Mouse (Mus musculus) lung, embryonic 16.5 days (tissue): ENCODE data around the gene Fev. TPM values are rescaled to one million over a fixed set of nuclear protein-coding genes. Genes with fewer than 3 reads are reported as not detected.

Experiments
- ATAC-seq: fragments of 200-750 bp; cut with Nextera tagmentation; 2 replicates; pipeline ENCODE4 v1.8.0; 2017; ENCODE audit warnings: low read depth, mild to moderate bottlenecking, moderate library complexity
- H3K27ac ChIP-seq: fragments of 300-500 bp; sonication (generic); 2 replicates; pipeline ENCODE4 v1.5.1; 2014; ENCODE audit warnings: mild to moderate bottlenecking, control low read depth, low read length
- H3K27me3 ChIP-seq: fragments of 300-500 bp; sonication (generic); 2 replicates; pipeline ENCODE4 v1.6.1; 2014; ENCODE audit warnings: low read depth, low read length, mixed read lengths; ENCODE audit not compliant: control insufficient read depth, insufficient read depth
- H3K36me3 ChIP-seq: fragments of 300-500 bp; sonication (generic); 2 replicates; pipeline ENCODE4 v1.6.1; 2014; ENCODE audit warnings: low read length; ENCODE audit not compliant: control insufficient read depth, insufficient read depth
- H3K4me1 ChIP-seq: fragments of 300-500 bp; sonication (generic); replicated peaks from 2 replicates; pipeline ENCODE4 v1.6.1; 2014; ENCODE audit warnings: low read length, mixed read lengths; ENCODE audit not compliant: control insufficient read depth, insufficient read depth
- H3K4me2 ChIP-seq: fragments of 300-500 bp; sonication (generic); 2 replicates; pipeline ENCODE4 v1.6.1; 2014; ENCODE audit warnings: low read depth, low read length, control low read depth
- H3K4me3 ChIP-seq: fragments of 300-500 bp; sonication (generic); 2 replicates; pipeline ENCODE4 v1.5.1; 2014; ENCODE audit warnings: mild to moderate bottlenecking, low read length, control low read depth
- H3K9ac ChIP-seq: fragments of 300-500 bp; sonication (generic); 2 replicates; pipeline ENCODE4 v1.6.1; 2014; ENCODE audit warnings: low read length, control low read depth
- H3K9me3 ChIP-seq: fragments of 300-500 bp; sonication (generic); 2 replicates; pipeline ENCODE4 v1.6.1; 2016; ENCODE audit warnings: low read length; ENCODE audit not compliant: control insufficient read depth
- WGBS: fragments of 180-500 bp; shearing (Covaris S2); extraction: QIAGEN DNeasy Blood & Tissue Kit; methylation state at CpG from one replicate; pipeline ENCODE4 v1.1.7; 2014; 5-methylcytosine and 5-hydroxymethylcytosine counted together
- microRNA counts: library from miRNA; unstranded; fragments of <30 nt; microRNA quantifications from one replicate; lab custom pipeline; 2016
- microRNA-seq: library from miRNA; unstranded; fragments of <30 nt; microRNA quantifications from one replicate; pipeline ENCODE4, GENCODE M21; 2016
- polyA plus RNA-seq: library from polyadenylated mRNA; unstranded; fragments of >200 nt; fragmentation: Nextera tagmentation; extraction: Ambion mirVana; gene quantifications from 2 replicates; pipeline ENCODE4 v1.2.1, GENCODE M21; 2015

Gene Fev
- polyA plus RNA-seq, 1 experiment from 2014 or later, result not detected

- WGBS, result 56% methylated on average over 5 of the region's 5 CpGs
- Histone ChIP-seq H3K27me3 (peaks cover 47% of the 10 kb centered on the region), H3K9ac (no peak overlapping the region), H3K4me1 (no peaks in the 10 kb centered on the region), H3K36me3 (no peaks in the 10 kb centered on the region), H3K9me3 (no peaks in the 10 kb centered on the region), H3K4me3 (no peak overlapping the region), H3K27ac (no peak overlapping the region), H3K4me2 (no peak overlapping the region)
- ATAC-seq, result no peak
These were observed 36.3 kb downstream of the Fev start for GRCm38 (mm10) chr1:74848946-74849345.

DNA sequence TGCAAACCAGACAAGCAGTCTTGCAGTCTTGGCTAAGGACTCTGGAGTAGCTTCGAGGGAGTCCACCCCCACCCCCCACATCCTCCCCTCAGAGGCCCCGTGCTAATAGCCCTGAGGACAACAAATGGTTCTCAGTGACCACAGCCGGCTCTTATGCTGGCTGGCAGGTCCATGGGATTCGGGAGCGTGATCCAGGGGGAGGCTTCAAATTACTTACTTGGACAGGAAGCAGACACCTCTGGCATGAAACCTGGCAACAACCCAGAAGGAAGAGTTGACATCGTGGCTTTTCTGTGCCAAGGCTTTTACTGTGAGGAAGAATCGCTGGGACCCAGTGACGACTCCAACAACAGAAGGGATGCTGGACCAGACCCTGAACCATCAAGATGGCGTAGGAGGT is 38.9 kb downstream of the Fev start:
- Histone ChIP-seq H3K4me3 (no peak overlapping the region), H3K9me3 (no peaks in the 10 kb centered on the region), H3K4me2 (no peak overlapping the region), H3K27me3 (peaks cover 26% of the 10 kb centered on the region), H3K4me1 (no peaks in the 10 kb centered on the region), H3K36me3 (no peaks in the 10 kb centered on the region), H3K9ac (no peak overlapping the region), H3K27ac (no peak overlapping the region)
- 25% methylated on average over 9 of the region's 9 CpGs for WGBS
- no peak for ATAC-seq

- Histone ChIP-seq H3K36me3 (no peaks in the 10 kb centered on the region), H3K27ac (no peak overlapping the region), H3K9ac (no peak overlapping the region), H3K4me3 (no peak overlapping the region), H3K4me1 (no peaks in the 10 kb centered on the region), H3K4me2 (no peak overlapping the region), H3K27me3 (peaks cover 9% of the 10 kb centered on the region; the same call in 1 of the 2 replicates), H3K9me3 (no peaks in the 10 kb centered on the region)
- ATAC-seq, result no peak
- WGBS, result 78% methylated on average over 5 of the region's 5 CpGs
These were observed 42.1 kb downstream of the Fev start for GRCm38 (mm10) chr1:74843090-74843489.

DNA sequence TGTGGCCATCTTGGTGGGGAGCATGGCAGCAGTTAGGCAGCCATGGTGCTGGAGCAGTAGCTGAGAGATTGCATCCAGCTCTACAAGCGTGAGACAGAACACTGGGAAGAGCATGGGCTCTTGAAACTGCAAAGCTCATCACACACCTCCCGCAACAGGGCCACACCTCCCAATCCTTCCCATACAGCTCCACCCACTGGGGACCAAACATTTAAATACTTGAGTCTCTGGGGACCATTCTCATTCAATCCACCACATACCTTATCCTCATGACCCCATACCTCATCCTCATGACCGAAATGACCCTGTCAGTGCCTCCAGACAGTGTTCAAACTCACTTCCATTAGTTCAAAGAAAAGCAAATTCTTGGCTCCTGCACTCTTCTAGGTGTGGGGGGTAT is 52.0 kb downstream of the Fev start:
- Histone ChIP-seq H3K9ac (no peak overlapping the region), H3K36me3 (no peaks in the 10 kb centered on the region), H3K4me2 (no peak overlapping the region), H3K27ac (no peak overlapping the region), H3K9me3 (no peaks in the 10 kb centered on the region), H3K27me3 (no peaks in the 10 kb centered on the region), H3K4me3 (no peak overlapping the region), H3K4me1 (no peaks in the 10 kb centered on the region)
- ATAC-seq, result no peak
- 77% methylated on average over 3 of the region's 3 CpGs for WGBS

MicroRNAs encoded within 50 kb of the gene (microRNA counts, 519-probe panel; counts per million panel counts)
- 3,520 counts per million, percentile 70 among the panel's probes with 10 or more counts for microRNA mmu-miR-375 (lab: Ali Mortazavi, UCI)

Small RNA genes lying within 50 kb of the gene (microRNA-seq; reads per million reads assigned to microRNA genes)
- gene Mir375, result 3,293 reads per million, percentile 86 among the genes with 10 or more reads in this experiment

Other genes starting within 250 kb of the Fev start
- gene Ttll4, start 223.7 kb downstream of the Fev start, polyA plus RNA-seq, result 15.8 and 16.5 TPM in 2 replicates
- 2.6 and 4.4 TPM in 2 replicates for gene Cyp27a1, start 171.8 kb downstream of the Fev start, polyA plus RNA-seq
- 0.67 and 1.7 TPM in 2 replicates for gene Prkag3, start 136.2 kb downstream of the Fev start, polyA plus RNA-seq
- gene Wnt6, start 113.5 kb downstream of the Fev start, polyA plus RNA-seq, result 0.29 and 0.68 TPM in 2 replicates
- 0.10 and 0.11 TPM in 2 replicates for gene Wnt10a, start 93.9 kb downstream of the Fev start, polyA plus RNA-seq
- gene Cdk5r2, start 30.5 kb downstream of the Fev start, polyA plus RNA-seq, result not detected in 2 replicates
- not detected in 2 replicates for gene Cryba2, start 7.7 kb upstream of the Fev start, polyA plus RNA-seq
- 2.7 and 2.9 TPM in 2 replicates for gene Cfap65, start 50.2 kb upstream of the Fev start, polyA plus RNA-seq
- 0.18 and 0.21 TPM in 2 replicates for gene Ihh, start 66.3 kb upstream of the Fev start, polyA plus RNA-seq
- 10.4 and 10.5 TPM in 2 replicates for gene Nhej1, start 239.8 kb upstream of the Fev start, polyA plus RNA-seq
- gene Slc23a3, start 248.5 kb upstream of the Fev start, polyA plus RNA-seq, result 0.33 and 0.36 TPM in 2 replicates